Mouse (Mus musculus) heart, adult 2 months (tissue): ENCODE measurements around the gene Stat3.

Source experiments
- CTCF ChIP-seq: fragments of 200-600 bp; IDR thresholded peaks from 2 replicates; pipeline ENCODE4 v1.8.1; 2022; ENCODE audit warnings: antibody characterized with exemption, mild to moderate bottlenecking, moderate library complexity
- EP300 ChIP-seq: fragments of 200-500 bp; IDR thresholded peaks from 2 replicates; pipeline ENCODE4 v1.6.1; 2011; ENCODE audit warnings: low read depth, low read length, control low read depth; ENCODE audit not compliant: insufficient read depth
- POLR2A ChIP-seq: fragments of 200-500 bp; IDR thresholded peaks from 2 replicates; pipeline ENCODE4 v1.6.1; 2011; ENCODE audit warnings: mild to moderate bottlenecking, low read depth, low read length, control low read depth; ENCODE audit not compliant: insufficient read depth

DNA sequence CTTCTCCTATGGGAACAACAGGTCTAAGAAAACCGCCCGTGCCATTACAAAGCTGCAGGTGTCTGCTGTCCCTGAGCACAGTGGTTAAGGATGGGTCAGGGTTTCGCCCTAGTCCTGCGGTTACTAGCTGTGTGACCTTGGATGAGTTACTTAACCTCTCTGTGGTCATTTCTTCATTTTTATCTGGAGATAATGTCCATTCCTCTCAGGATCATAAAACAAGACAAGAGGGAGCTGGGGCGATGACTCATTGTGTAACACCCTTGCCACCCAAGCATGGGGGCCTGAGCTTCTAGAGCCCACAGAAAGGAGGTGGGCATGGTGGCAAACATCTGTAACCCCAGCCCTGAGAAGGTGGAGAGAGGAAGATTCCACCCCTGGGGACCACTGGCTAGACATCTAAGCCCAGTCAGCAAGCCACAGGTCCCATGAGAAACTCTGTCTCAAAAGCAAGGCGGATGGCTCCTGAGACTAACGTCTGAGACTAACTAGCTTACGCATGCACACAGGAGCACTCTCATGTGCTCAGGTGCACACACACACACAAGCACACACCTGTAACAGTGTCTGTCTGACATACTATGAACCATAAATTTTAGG, 96.2 kb downstream of the Stat3 start:
- TF ChIP-seq EP300 (no peak), POLR2A (no peak), CTCF (no peak)
